Mouse (Mus musculus): ENCODE data around the gene Nisch. TPM values are rescaled to one million over a fixed set of nuclear protein-coding genes. Genes with fewer than 3 reads are reported as not detected.
A peak's percentile ranks its signal among the peaks of the same experiment; 100 is the strongest.

Nisch gene
- polyA plus RNA-seq, 1 experiment from 2014 or later: 217 TPM

DNA sequence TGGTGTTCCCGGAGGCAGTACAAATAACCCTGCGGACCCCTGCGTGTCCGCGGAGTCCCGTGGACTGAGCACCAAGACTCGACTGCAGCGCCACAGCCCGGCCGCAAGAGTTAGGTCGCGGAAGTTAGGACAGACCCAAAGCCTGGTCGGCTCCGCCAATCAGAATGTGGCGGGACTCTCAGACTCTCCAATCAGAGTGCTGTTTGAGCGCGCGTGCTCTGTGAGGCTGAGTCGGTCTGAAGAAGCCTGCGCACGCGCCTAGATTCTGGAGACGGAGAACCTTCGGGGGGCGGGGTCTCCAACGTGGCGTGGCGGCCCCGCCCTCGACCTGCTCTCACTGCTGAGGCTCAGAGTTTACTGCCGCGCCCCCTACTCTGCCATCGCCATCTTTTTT is 87.9 kb downstream of the Nisch start, which contains the start of gene Smim4:
Smim4 (minus strand) TSS at position 131 of the 394 bp plus-strand sequence.
- no peaks in the 10 kb centered on the region for H3K9me3 ChIP-seq (replicated peaks; ENCODE audit: control insufficient read depth, low read length)
- no peaks in the 10 kb centered on the region for H3K27me3 ChIP-seq (replicated peaks; ENCODE audit: control insufficient read depth, insufficient read depth, low read length)
- H3K36me3 ChIP-seq (ENCODE audit: control insufficient read depth, insufficient read depth, low read length): no peaks in the 10 kb centered on the region
- peak within 1 kb of the TSS; percentile 72 for H3K9ac ChIP-seq (ENCODE audit: low read length)
- WGBS: 0% methylated on average over 33 of the region's 33 CpGs
- DNase-seq (ENCODE audit: low spot score) (peak; percentile 100), ATAC-seq (peak; percentile 95)
- peaks cover 34% of the 10 kb centered on the region for H3K4me1 ChIP-seq (ENCODE audit: control insufficient read depth, insufficient read depth, low read length)
- H3K27ac ChIP-seq (ENCODE audit: low read depth, low read length): peak within 1 kb of the TSS; percentile 82
- H3K4me3 ChIP-seq (ENCODE audit: low read depth, low read length): peak within 1 kb of the TSS; percentile 67
- H3K4me2 ChIP-seq (ENCODE audit: low read length): peak within 1 kb of the TSS; percentile 62

DNA sequence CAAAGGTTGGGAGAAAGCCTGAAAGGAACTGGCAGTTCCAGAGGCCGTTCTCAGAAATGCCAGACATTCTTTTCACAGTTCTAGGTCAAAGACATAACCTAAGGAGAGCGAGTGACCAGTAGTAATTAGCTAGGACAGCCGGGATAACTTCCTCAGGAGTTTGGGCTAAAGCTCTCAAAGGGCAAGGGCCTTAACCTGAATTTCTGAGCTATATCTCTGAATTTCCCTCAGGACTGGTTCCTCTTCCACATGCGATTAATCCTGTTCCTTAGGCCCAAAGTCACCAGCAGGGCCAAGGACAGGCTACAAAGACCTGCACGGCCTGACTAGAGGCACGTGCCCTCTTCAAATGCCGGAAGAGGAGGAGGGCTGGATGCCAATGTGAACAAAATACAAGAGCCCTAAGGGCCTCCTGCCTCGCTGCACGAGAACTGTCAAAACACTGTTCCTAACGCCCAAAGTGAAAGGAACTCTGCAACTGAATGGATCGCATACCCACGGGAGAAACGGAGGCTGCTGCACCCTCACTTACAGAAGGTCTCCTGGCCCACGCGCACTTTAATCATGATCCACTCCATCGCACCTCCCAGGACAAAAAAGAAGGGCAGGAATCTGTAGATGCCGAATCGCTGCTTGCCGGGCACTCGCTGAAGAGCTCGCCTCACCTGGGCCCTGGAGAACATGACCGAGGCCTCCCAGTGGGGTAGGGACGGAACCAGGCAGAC is 88.5 kb downstream of the Nisch start:
- Histone ChIP-seq H3K4me1 (ENCODE audit: control insufficient read depth, insufficient read depth, low read length) (peaks cover 31% of the 10 kb centered on the region), H3K9ac (ENCODE audit: low read length) (peak overlapping the region; percentile 72), H3K4me2 (ENCODE audit: low read length) (peak overlapping the region; percentile 62), H3K4me3 (ENCODE audit: low read depth, low read length) (peak overlapping the region; percentile 67), H3K9me3 (replicated peaks; ENCODE audit: control insufficient read depth, low read length) (no peaks in the 10 kb centered on the region), H3K36me3 (ENCODE audit: control insufficient read depth, insufficient read depth, low read length) (peaks cover 2% of the 10 kb centered on the region), H3K27me3 (replicated peaks; ENCODE audit: control insufficient read depth, insufficient read depth, low read length) (no peaks in the 10 kb centered on the region), H3K27ac (ENCODE audit: low read depth, low read length) (peak overlapping the region; percentile 50; the same call in 1 of the 2 replicates)
- ATAC-seq: peak; percentile 13; the same call in 1 of the 2 replicates
- 1% methylated on average over 23 of the region's 23 CpGs for WGBS
- DNase-seq (ENCODE audit: low spot score): peak; percentile 71

DNA sequence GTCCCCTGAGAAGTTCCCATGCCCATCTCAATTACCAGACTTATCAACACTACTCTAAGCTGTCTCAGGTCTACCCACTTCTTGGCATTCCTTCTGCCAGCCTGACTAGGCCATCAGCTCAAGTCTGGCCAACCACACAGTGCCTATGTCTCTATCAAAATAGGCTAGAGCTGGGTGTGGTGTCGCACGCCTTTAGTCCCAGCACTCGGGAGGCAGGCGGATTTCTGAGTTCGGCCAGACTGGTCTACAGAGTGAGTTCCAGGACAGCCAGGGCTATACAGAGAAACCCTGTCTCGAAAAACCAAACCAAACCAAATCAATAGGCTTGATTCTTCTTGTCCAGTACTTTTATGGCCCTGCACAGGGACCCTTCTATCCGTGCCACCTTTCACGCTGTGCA is 89.9 kb downstream of the Nisch start:
- DNase-seq (ENCODE audit: low spot score) (no peak), ATAC-seq (no peak)
- WGBS: 95% methylated on average over 8 of the region's 8 CpGs
- Histone ChIP-seq H3K27ac (ENCODE audit: low read depth, low read length) (no peak overlapping the region), H3K4me2 (ENCODE audit: low read length) (no peak overlapping the region; the same call in 1 of the 2 replicates), H3K27me3 (replicated peaks; ENCODE audit: control insufficient read depth, insufficient read depth, low read length) (no peaks in the 10 kb centered on the region), H3K4me3 (ENCODE audit: low read depth, low read length) (no peak overlapping the region), H3K9me3 (replicated peaks; ENCODE audit: control insufficient read depth, low read length) (no peaks in the 10 kb centered on the region), H3K9ac (ENCODE audit: low read length) (no peak overlapping the region), H3K36me3 (ENCODE audit: control insufficient read depth, insufficient read depth, low read length) (peaks cover 11% of the 10 kb centered on the region), H3K4me1 (ENCODE audit: control insufficient read depth, insufficient read depth, low read length) (peaks cover 17% of the 10 kb centered on the region)

DNA sequence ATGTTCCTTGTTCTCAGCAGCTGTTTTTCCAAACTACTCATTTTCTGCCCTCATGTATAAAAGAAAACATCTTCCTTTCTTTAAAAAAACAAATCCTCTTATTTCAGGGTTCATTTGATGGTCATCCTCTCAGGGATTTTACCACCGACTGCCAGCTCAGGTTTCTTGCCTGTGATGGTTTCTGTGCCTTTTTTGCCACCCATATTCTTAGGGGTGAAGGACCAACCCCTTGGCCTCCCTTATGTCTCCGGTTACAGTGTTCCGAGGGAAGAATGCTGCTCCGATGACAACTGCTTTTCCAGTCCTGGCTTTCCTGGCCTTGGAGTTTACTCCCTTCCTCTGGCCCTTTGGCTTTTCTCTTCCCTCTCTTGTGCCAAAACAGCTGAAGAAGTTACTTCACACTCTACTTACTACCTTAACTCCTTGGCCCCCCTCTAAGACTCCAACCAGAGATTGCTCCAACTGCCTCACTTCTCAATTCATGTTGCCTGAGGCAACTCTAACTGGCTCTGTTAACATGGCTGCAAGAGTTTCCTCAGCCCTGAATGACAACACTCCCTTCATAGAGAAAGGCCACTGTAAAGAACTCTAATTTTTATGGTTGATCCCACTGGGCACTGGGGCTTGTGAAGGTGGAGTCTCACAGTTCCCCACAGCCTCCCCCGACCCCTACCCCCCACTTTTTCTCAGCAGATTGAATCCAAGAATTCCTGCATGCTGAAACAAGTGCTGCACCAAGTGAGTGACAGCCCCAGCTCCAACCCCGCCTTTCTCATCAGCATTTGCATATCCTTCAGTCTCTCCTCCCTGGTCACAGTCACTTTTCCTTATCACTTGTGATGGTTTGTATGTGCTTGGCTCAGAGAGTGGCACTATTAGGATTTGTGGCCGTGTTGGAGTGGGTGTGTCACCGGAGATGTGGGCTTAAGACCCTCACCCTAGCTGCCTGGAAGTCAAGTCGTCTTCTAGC is 91.4 kb downstream of the Nisch start:
- H3K27ac ChIP-seq (ENCODE audit: low read depth, low read length): no peak overlapping the region
- H3K9me3 ChIP-seq (replicated peaks; ENCODE audit: control insufficient read depth, low read length): no peaks in the 10 kb centered on the region
- no peak overlapping the region for H3K9ac ChIP-seq (ENCODE audit: low read length)
- H3K4me2 ChIP-seq (ENCODE audit: low read length): no peak overlapping the region
- 73% methylated on average over 9 of the region's 9 CpGs for WGBS
- H3K36me3 ChIP-seq (ENCODE audit: control insufficient read depth, insufficient read depth, low read length): peaks cover 21% of the 10 kb centered on the region
- no peaks in the 10 kb centered on the region for H3K27me3 ChIP-seq (replicated peaks; ENCODE audit: control insufficient read depth, insufficient read depth, low read length)
- H3K4me3 ChIP-seq (ENCODE audit: low read depth, low read length): no peak overlapping the region
- peaks cover 14% of the 10 kb centered on the region; the same call in 1 of the 2 replicates for H3K4me1 ChIP-seq (ENCODE audit: control insufficient read depth, insufficient read depth, low read length)
- DNase-seq (ENCODE audit: low spot score): peak; percentile 4
- ATAC-seq: no peak

Other genes with a start within 250 kb of the Nisch start
- 55.9 and 56.0 TPM in 2 replicates for gene Glt8d1, start 215.5 kb downstream of the Nisch start, polyA plus RNA-seq (2014; fragmentation: Nextera tagmentation; extraction: Ambion mirVana)
- 315 and 338 TPM in 2 replicates for gene Spcs1, start 215.3 kb downstream of the Nisch start, polyA plus RNA-seq (2014; fragmentation: Nextera tagmentation; extraction: Ambion mirVana)
- 103 and 125 TPM in 2 replicates for gene Pbrm1, start 197.8 kb downstream of the Nisch start, polyA plus RNA-seq (2014; fragmentation: Nextera tagmentation; extraction: Ambion mirVana)
- gene Gnl3, start 197.8 kb downstream of the Nisch start, polyA plus RNA-seq (2014; fragmentation: Nextera tagmentation; extraction: Ambion mirVana): 63.3 and 65.1 TPM in 2 replicates
- 72.1 and 93.8 TPM in 2 replicates for gene Smim4, start 88.0 kb downstream of the Nisch start, polyA plus RNA-seq (2014; fragmentation: Nextera tagmentation; extraction: Ambion mirVana)
- 225 and 288 TPM in 2 replicates for gene Nt5dc2, start 85.9 kb downstream of the Nisch start, polyA plus RNA-seq (2014; fragmentation: Nextera tagmentation; extraction: Ambion mirVana)
- 21.8 and 22.1 TPM in 2 replicates for gene Stab1, start 48.3 kb downstream of the Nisch start, polyA plus RNA-seq (2014; fragmentation: Nextera tagmentation; extraction: Ambion mirVana)
- 1.2 and 1.3 TPM in 2 replicates for gene Tnnc1, start 8.6 kb downstream of the Nisch start, polyA plus RNA-seq (2014; fragmentation: Nextera tagmentation; extraction: Ambion mirVana)
- gene Sema3g, start 914 bp upstream of the Nisch start, polyA plus RNA-seq (2014; fragmentation: Nextera tagmentation; extraction: Ambion mirVana): 0.23 and 0.25 TPM in 2 replicates
- 11.6 and 13.2 TPM in 2 replicates for gene Phf7, start 34.4 kb upstream of the Nisch start, polyA plus RNA-seq (2014; fragmentation: Nextera tagmentation; extraction: Ambion mirVana)
- gene Bap1, start 34.5 kb upstream of the Nisch start, polyA plus RNA-seq (2014; fragmentation: Nextera tagmentation; extraction: Ambion mirVana): 93.9 and 105 TPM in 2 replicates
- gene Dnah1, start 107.0 kb upstream of the Nisch start, polyA plus RNA-seq (2014; fragmentation: Nextera tagmentation; extraction: Ambion mirVana): 3.8 and 4.2 TPM in 2 replicates
- 61.9 and 69.2 TPM in 2 replicates for gene Capn7, start 119.7 kb upstream of the Nisch start, polyA plus RNA-seq (2014; fragmentation: Nextera tagmentation; extraction: Ambion mirVana)
- gene Sh3bp5, start 219.1 kb upstream of the Nisch start, polyA plus RNA-seq (2014; fragmentation: Nextera tagmentation; extraction: Ambion mirVana): 33.9 and 44.8 TPM in 2 replicates

All from forebrain, embryonic 14.5 days (tissue).